Mouse (Mus musculus) kidney, postnatal 36 days (tissue): ENCODE data around the gene Ldlrad3.

Source experiments
- DNase-seq, 2 experiments: peaks; one replicate each; pipeline ENCODE4 v3.0.0; 2021 to 2022; ENCODE audit warnings: mixed read lengths in 2 of 2

Gene Ldlrad3

GRCm38 (mm10) chr2:102071022-102071717 lies 115.0 kb downstream of the Ldlrad3 start:
- DNase-seq: no peak

GRCm38 (mm10) chr2:102064826-102065441 lies 121.3 kb downstream of the Ldlrad3 start:
- no peak for DNase-seq

- DNase-seq: peak; percentile 30 to 55
These were observed 122.2 kb downstream of the Ldlrad3 start for GRCm38 (mm10) chr2:102063906-102064505.

GRCm38 (mm10) chr2:102062861-102063468 lies 123.2 kb downstream of the Ldlrad3 start:
- DNase-seq: no peak

GRCm38 (mm10) chr2:102061921-102062320 lies 124.3 kb downstream of the Ldlrad3 start:
- DNase-seq: no peak

- DNase-seq: no peak
These were observed 128.4 kb downstream of the Ldlrad3 start for GRCm38 (mm10) chr2:102057746-102058145.

GRCm38 (mm10) chr2:102057029-102057685 lies 129.0 kb downstream of the Ldlrad3 start:
- DNase-seq: no peak

- no peak for DNase-seq
These were observed 130.0 kb downstream of the Ldlrad3 start for GRCm38 (mm10) chr2:102056144-102056543.

- DNase-seq: peak; percentile 39 to 43
These were observed 133.1 kb downstream of the Ldlrad3 start for GRCm38 (mm10) chr2:102052951-102053660.

GRCm38 (mm10) chr2:102052353-102052752 lies 133.8 kb downstream of the Ldlrad3 start:
- no peak for DNase-seq

- DNase-seq: no peak
These were observed 136.2 kb downstream of the Ldlrad3 start for GRCm38 (mm10) chr2:102049866-102050550.

GRCm38 (mm10) chr2:102048296-102049175 lies 137.6 kb downstream of the Ldlrad3 start:
- DNase-seq: peak; percentile 55 to 65

- no peak for DNase-seq
These were observed 139.7 kb downstream of the Ldlrad3 start for GRCm38 (mm10) chr2:102046481-102046880.

- DNase-seq: no peak
These were observed 145.7 kb downstream of the Ldlrad3 start for GRCm38 (mm10) chr2:102040456-102040855.

GRCm38 (mm10) chr2:102040011-102040410 lies 146.2 kb downstream of the Ldlrad3 start:
- peak in 1 of 2 experiments; percentile 21 for DNase-seq

GRCm38 (mm10) chr2:102038895-102039667 lies 147.1 kb downstream of the Ldlrad3 start:
- no peak for DNase-seq

- DNase-seq: peak; percentile 50 to 64
These were observed 147.8 kb downstream of the Ldlrad3 start for GRCm38 (mm10) chr2:102038229-102038894.

- peak in 1 of 2 experiments; percentile 12 for DNase-seq
These were observed 149.3 kb downstream of the Ldlrad3 start for GRCm38 (mm10) chr2:102036665-102037511.
